Mouse (Mus musculus) brain, embryonic 14.5 days (tissue): ENCODE data around the gene Il4i1. TPM values are rescaled to one million over a fixed set of nuclear protein-coding genes. Genes with fewer than 3 reads are reported as not detected.
"Not testable (repeated sequence)": the region's sequence is repeated elsewhere in the genome, so short reads cannot be mapped to it uniquely, and the experiment has no call there.

Source experiments
- DNase-seq: peaks from one replicate; pipeline ENCODE4 v3.0.0-alpha.2; 2011; ENCODE audit warnings: low read depth
- CTCF ChIP-seq: fragments of 200-500 bp; IDR thresholded peaks from 2 replicates; pipeline ENCODE4 v1.5.1; 2012; ENCODE audit warnings: inconsistent platforms, mild to moderate bottlenecking, moderate library complexity, borderline replicate concordance; ENCODE audit not compliant: insufficient read depth, insufficient read length; ENCODE audit errors: extremely low read depth
- POLR2A ChIP-seq: fragments of 200-500 bp; IDR thresholded peaks from 2 replicates; pipeline ENCODE4 v1.6.1; 2012; ENCODE audit warnings: mild to moderate bottlenecking, inconsistent platforms, borderline replicate concordance; ENCODE audit not compliant: poor library complexity, insufficient read depth, insufficient read length, severe bottlenecking; ENCODE audit errors: extremely low read depth
- polyA plus RNA-seq: library from polyadenylated mRNA; depleted of rRNA; stranded (reverse); fragments of >200 nt; gene quantifications from 2 replicates; pipeline ENCODE4 v1.2.3, GENCODE M21; 2012

The Il4i1 gene
- polyA plus RNA-seq, 1 experiment: 0.42 TPM

GRCm38 (mm10) chr7:44862434-44862833 lies 46.2 kb downstream of the Il4i1 start:
- TF ChIP-seq CTCF: no peak
- no peak for TF ChIP-seq POLR2A
- DNase-seq: no peak

DNA sequence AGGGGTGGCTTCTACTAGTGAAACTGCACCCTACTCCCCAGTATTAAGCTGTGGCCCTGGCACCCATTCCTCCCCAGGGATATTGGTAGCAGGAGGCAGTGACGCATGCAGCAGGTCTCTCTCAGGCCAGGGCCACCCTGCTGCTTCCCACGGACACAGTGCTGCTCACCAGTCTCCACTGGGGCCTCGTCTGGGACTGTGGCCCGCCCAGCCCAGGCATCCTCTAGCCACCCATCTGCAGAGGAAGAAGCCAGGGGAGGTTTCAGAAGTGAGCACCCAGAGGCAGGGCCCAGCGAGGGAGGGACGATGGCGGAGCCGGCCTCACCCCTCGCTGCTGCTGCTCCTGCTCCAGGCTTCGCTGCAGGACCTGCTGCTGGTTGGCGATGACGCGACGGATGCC lies 47.0 kb downstream of the Il4i1 start:
- no peak for TF ChIP-seq POLR2A
- no peak for TF ChIP-seq CTCF
- DNase-seq: no peak

DNA sequence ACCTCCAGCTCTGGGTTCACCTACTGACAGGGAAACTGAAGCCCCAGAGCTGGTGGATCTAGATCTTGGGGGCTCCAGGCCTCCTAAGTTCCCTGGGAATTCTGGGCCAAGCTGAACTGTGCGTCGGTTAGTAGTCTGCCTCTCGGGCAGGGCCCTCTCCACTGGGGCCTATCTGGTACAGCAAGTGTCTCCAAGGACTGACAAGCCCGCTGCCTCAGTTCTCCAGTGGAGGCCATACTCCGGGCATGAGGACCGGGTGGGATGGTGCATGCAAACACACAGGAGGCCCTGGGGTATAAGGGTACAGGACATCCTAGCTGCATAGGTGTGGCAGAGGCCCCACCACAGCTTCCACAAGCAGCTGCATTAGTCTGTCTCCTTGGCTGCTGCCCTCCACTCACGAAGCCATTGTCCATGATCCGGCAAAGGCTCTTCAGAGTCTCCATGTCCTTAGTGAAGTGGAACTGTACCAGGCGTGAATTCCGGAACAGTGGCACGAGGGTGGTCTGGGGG lies 47.9 kb downstream of the Il4i1 start:
- DNase-seq: no peak
- TF ChIP-seq POLR2A (no peak), CTCF (no peak)

DNA sequence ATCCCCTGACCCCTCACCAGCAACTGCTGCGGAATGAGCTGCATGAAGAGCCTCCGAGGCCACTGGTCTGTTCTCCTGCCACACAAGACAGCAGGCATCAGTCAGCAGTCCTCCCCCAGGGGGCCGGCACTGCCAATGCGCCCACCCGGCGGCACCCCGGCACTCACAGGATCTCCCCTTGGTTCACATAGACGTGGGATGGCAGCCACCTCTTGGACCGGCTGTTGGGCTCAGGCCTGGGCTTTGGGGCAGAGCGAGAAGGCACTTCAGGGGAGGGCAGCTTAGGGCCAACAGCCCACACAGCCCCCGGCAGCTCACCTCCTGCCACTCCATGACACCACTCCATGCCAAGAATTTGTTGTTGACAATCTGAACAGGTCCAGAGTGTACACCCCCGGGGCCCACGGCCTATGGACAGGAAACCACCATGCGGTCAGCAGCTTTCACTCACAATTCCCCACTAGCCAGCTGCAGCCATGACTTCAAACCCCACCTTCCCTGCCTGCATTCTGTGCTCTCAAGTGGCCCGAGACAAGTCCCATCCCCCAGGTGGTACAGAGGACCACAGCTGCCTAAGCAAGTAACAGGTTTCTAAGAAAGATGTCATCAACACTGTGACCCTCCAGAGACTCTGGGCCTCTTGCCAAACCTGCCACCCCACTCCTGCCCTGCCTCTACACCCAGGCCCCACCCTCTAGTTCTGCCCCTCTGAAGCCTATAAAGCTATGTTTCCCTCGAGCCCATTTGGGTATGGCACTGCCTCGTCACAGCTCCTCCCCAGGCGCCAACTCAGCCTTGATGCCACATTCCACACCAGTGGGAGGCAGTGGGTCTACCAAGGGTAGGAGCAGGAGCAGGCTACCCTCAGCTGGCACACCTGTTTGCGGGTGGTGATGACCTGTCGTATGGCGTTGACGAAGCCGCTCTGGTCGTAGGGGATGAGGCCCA lies 48.7 kb downstream of the Il4i1 start:
- no peak for DNase-seq
- TF ChIP-seq POLR2A (no peak), CTCF (no peak)

- TF ChIP-seq POLR2A (no peak), CTCF (no peak)
- peak; percentile 73 for DNase-seq
Observed at GRCm38 (mm10) chr7:44866276-44867009, 50.3 kb downstream of the Il4i1 start.

DNA sequence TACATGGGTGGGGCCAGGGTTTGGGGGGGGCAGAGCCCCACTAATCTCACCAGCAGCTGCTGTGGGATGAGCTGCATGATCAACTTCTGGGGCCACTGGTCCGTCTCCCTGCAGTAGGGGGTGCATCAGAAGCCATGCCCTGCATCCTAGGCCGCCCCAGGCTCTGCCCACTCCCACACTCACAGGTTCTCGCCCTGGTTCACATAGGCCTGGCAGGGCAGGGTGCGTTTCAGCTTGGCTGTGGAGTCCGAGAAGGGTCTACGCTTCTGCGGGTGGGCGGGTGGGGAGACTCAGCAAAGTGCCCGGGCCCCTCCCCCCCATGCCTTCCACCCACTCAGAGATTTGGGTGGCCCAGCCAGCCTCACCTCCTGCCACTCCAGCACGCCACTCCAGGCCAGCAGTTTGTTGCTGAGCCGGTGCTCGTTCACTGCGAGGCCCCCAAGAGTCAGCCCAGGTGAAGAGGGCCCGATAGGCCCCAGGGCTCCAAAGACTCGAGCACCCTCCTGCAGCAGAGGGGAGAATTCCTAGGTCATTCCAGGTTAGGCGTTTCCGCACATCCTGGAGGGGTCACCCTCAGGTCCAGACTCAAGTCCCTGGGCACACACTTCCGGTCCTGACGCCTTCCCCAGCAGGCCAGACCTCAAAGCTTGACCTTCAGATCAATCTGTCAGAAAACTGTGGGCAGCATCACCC lies 51.0 kb downstream of the Il4i1 start:
- TF ChIP-seq CTCF (no peak), POLR2A (no peak)
- DNase-seq: no peak

- no peak for DNase-seq
Observed at GRCm38 (mm10) chr7:44867802-44868201, 51.6 kb downstream of the Il4i1 start.

DNA sequence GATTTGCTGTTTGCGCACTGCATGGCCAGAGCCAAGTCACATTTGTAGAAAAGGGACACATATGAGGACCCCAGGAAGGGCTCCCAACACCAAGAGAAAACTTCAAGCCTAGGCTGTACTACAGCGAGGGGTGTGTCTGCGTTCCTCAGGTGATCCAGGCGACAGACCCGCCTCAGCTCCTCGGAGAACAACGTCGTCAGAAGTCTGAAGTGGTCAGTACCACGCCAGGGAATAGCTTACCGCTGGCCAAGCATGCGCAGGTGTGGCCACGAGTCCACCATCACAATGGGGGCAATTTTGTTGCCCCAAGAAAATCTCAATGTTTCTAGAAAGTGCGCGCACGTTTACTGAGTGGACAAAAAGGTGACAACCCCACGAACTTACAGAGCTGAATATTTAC lies 52.3 kb downstream of the Il4i1 start:
- DNase-seq: no peak
- no peak for TF ChIP-seq CTCF

More at GRCm38 (mm10) chr7:44867802-44868201, 51.6 kb downstream of the Il4i1 start:
- TF ChIP-seq POLR2A (no peak), CTCF (no peak)

DNA sequence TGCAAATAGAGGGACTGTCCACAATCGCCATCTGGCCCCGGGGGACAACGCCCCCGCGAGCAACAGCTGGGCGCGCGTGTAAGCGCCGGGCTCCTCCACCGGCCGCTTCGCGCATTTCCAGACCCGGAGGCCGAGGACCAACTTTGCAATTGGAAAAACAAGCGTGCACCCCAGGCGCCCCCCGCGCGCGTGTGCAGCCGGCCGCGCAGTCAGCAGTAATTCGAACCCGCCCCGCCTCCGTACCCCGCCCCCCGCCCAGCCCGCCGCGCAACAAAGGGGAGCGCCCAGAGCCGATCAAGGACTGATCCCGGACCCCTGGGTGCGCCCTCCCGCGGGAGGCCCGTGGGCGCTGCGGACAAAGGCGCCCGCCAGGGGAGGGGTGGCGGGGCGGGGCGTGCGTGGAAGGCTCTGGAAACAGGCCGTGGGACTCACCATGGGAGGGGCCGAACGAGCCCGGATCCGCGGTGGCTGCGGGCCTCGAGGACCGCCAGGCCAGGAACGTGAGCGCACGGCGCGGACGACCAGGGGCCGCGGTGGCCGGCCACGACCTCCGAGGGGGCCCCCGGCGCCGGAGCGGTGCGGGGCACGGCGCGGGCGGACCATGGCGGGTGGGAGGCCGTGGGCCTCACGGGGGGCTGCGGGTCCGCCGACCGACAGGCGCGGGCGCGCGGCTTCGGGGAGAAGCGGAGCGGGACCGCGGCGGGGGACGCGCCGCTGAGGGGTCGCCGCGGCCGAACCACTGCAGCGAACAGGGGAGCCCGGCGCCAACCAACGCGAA lies 52.9 kb downstream of the Il4i1 start:
- TF ChIP-seq POLR2A (peak; percentile 95), CTCF (no peak)
- peak; percentile 82 for DNase-seq

- 0 out of 2 replicates have a peak, but pooled peaks have one; percentile 5 for TF ChIP-seq CTCF
- peak; percentile 3; the same call in 1 of the 2 replicates for TF ChIP-seq POLR2A
- peak; percentile 100 for DNase-seq
Observed at GRCm38 (mm10) chr7:44869697-44870528, 53.7 kb downstream of the Il4i1 start, which contains the start of gene Ptov1. TSS of gene Ptov1 (minus strand) at chr7:44869788.

DNA sequence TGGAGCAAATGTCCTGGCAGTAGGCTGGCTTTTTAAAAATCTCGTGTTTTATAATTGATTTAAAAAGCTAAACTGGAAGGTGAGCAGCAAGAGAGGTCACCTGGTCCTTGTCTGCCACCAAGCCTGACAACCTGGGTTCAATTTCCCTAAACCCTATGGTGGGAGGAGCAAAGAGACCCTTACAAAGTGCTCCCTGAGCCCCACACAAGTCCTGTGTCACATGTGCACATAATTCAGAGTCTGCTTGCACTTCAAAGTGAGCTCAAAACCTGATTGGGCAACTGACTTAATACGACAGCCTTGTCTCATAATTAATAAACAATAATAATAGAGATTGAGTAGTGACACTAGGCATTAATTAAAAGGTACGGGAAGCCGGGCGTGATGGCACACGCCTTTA lies 54.4 kb downstream of the Il4i1 start:
- TF ChIP-seq CTCF (no peak), POLR2A (no peak)
- no peak for DNase-seq

DNA sequence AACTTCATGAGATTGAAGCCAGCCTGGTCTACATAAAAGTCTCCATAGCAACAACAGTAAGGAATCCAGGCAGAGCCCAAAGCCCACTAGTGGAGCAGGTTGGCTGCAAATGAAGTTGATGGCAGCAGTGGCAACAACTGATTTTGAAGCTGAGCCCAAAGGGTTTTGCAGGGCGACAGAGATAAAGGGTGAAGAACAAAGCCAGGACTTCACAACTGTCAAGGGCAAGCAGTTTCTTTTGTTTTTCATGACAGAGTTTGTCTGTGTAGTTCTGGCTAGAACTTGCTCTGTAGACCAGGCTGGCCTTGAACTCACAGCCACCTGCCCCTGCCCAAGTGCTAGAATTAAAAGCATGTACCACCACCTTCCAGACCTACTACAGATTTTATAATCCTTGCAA lies 55.0 kb downstream of the Il4i1 start:
- no peak for DNase-seq
- TF ChIP-seq POLR2A: no peak
- TF ChIP-seq CTCF: no peak

DNA sequence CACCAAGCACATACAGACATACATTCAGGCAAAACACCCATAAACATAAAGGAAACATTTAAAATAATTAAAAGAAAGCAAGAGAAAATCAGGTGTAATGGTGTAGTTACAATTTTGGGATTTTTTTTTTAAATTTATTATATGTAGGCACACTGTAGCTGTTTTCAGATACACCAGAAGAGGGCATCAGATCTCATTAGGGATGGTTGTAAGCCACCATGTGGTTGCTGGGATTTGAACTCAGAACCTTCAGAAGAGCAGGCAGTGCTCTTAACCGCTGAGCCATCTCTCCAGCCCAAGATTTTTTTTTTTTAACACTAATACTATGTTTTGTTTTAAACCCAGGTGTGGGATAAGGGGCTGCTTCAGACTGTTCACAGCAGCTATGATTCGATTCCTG lies 55.6 kb downstream of the Il4i1 start:
- not testable (repeated sequence) for DNase-seq
